Mouse (Mus musculus): ENCODE data around the gene Mfsd9.
A peak's percentile ranks its signal among the peaks of the same experiment; 100 is the strongest.

The Mfsd9 gene

GRCm38 (mm10) chr1:40790324-40791141 lies at the start of gene Mfsd9:
Mfsd9 (minus strand) TSS chr1:40790687.
- peak; percentile 91 to 93 for DNase-seq (ENCODE audit: low spot score in 2 of 2)

GRCm38 (mm10) chr1:40835468-40835867 lies 45.0 kb upstream of the Mfsd9 start:
- no peak for DNase-seq (ENCODE audit: low spot score in 2 of 2)

- DNase-seq (ENCODE audit: low spot score in 2 of 2), result no peak
Observed at GRCm38 (mm10) chr1:40830712-40831507, 40.4 kb upstream of the Mfsd9 start.

- DNase-seq (ENCODE audit: low spot score in 2 of 2), result no peak
Observed at GRCm38 (mm10) chr1:40829213-40829914, 38.9 kb upstream of the Mfsd9 start.

- no peak for DNase-seq (ENCODE audit: low spot score in 2 of 2)
Observed at GRCm38 (mm10) chr1:40825826-40826225, 35.3 kb upstream of the Mfsd9 start.

DNA sequence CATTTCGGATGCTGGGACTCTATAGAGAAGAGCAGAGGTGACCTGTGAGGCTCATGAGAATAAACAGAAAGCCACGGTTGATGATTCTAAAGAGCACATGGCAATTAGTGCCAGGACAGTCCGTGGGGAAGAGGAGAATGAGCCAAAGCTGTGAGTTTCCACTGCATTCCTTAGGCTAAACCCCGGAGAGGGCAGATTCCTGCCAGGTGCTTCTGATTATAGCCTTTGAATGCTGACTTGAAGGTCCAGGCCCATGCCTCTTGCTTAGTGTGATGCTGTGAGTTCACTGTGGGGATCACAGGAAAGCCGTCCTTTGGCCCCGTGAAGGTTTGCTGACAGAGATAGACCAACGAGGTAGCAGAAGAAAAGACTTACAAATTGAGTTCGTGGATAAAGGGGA lies 34.4 kb upstream of the Mfsd9 start:
- no peak for DNase-seq (ENCODE audit: low spot score in 2 of 2)

DNA sequence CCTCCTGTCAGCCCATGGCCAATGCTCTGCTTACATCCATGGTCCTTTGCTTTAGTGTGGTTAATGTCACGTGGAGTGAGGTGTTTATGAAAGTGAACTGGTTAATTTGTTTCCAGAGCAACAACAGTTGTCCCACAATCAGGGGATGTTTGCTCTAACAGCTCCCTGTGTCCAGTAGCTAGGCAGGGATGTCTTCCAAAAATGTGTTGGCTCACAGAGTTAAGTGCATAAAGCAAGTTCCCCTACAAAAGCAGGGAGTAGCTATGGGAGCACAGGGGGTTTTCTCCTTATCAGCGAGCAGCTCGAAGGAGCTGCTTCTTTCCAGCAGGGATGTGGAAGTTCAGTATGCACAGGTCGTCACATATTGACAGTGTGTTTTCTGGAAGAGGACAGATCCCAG lies 34.0 kb upstream of the Mfsd9 start:
- no peak for DNase-seq (ENCODE audit: low spot score in 2 of 2)

- no peak for DNase-seq (ENCODE audit: low spot score in 2 of 2)
Observed at GRCm38 (mm10) chr1:40815071-40815845, 24.8 kb upstream of the Mfsd9 start.

DNA sequence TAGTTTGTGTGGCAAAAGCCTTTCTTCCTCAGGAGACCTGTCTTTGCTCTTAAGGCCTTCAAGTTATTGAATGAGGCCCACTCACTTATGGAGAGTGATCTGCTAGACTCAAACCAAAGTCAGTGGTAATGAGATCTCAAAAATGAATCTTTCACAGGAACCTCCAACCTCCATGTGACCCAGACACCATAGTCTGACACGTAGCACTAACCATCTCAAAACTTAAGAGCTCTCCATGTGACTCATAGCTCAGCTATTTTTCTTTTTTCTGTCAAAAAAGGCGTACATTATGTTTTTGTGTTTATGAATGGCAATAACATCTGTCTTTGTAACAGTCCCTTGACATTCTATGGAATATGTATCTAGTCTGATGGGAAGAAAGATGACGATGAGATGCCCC lies 18.2 kb upstream of the Mfsd9 start:
- no peak for DNase-seq (ENCODE audit: low spot score in 2 of 2)

GRCm38 (mm10) chr1:40805891-40806290 lies 15.4 kb upstream of the Mfsd9 start:
- no peak for DNase-seq (ENCODE audit: low spot score in 2 of 2)

DNA sequence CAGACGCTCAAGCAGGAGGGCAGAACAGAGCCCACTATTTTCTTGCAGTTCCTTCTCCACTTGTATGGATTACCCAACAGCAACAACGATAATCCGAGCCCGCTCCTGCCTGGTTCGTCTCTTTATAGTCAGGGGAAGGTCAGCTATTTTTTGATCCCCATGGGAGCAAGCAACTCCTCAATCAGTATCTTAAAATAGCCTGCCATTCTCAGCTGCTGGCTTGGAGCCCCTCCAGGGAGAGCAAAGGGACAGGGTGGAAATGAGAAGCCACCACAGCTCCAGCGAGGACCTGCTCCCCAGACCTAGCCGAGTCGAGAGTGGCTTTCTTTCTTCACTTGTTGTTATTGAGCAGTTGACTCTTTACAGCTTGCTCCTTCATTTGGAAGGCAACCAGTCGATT lies 14.9 kb upstream of the Mfsd9 start, which contains the start of gene Tmem182:
Gene Tmem182, plus strand, starts transcription at position 251 of the 400 bp plus-strand sequence.
- DNase-seq (ENCODE audit: low spot score in 2 of 2), result no peak

DNA sequence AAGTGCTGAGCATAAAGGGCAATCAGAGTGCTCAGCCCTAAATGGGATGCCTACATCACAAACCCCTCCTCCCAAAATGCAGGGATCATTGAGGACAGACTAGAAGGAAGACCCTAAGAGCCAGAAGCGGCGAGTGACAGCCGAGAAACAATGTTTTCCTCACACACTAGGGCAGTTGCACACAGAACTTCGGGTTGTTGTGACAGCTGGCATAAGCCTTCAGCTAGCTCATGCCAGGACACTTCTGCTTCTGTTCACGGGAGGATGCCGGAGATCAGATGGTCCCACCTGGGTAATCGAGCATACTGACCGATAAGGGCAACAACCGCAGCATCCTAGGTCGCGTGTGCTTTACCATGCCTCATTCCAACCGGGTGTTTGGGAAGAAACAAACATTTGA lies 13.6 kb upstream of the Mfsd9 start:
- no peak for DNase-seq (ENCODE audit: low spot score in 2 of 2)

DNA sequence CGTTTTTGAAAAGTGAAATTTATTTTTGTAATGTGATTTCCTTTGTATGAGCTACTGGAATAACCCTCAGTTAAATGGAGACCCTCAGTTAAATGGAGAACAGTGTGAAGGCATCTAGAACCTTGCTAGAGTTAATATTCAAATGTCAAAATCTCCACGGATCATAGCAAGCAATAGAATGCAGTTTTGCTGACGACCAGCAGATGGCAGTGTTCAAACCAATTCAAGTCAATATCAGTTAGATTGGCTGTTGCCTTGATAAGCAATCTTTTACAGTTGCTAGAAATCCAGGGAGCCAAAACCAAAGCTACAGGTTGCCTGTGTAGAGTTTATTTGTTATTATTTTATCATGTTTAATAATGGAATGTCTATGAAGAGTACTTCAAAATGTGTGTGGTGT lies 12.3 kb upstream of the Mfsd9 start:
- peak; percentile 47 to 76 for DNase-seq (ENCODE audit: low spot score in 2 of 2)

- no peak for DNase-seq (ENCODE audit: low spot score in 2 of 2)
Observed at GRCm38 (mm10) chr1:40800908-40801307, 10.4 kb upstream of the Mfsd9 start.

DNA sequence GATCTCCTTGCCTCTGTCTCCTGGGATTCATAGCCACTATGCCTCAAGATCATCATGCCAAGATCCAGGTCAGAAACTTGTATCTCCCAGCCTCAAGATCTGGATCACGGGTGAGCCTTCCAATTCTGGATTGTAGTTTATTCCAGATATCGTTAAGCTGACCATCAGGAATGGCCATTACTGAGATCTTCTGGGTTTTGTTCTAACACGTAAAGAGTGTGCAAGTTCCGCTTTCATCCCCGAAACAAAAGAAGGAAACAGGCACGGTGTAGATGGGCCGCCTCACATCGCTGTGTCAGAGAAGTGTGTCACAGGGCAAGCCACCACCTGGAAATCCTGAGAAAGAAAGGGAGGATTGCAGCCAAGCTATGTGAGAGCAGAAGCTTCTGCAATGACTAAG lies 8.6 kb upstream of the Mfsd9 start:
- DNase-seq (ENCODE audit: low spot score in 2 of 2), result no peak

GRCm38 (mm10) chr1:40797348-40797747 lies 6.9 kb upstream of the Mfsd9 start:
- peak; percentile 68 to 74 for DNase-seq (ENCODE audit: low spot score in 2 of 2)

DNA sequence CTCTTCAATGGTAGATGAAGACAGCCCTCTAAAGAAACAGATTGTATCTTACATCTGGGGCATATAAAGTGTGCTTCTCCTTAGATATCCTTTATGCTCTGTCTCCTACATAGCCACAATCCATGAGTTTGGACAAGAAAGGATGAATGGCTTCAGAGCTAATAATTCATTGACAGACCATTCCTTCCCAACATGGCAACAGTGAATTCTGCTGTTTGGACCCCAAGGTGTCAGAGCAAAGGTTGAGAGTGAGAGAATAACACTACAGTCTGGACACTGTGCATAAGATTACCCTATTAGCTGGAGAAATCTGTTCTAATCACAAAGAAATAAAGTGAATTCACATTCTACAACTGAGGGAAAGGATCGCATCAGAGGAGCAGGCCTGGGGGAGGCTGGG lies 5.0 kb upstream of the Mfsd9 start:
- DNase-seq (ENCODE audit: low spot score in 2 of 2), result no peak

GRCm38 (mm10) chr1:40789666-40790233 lies 737 bp downstream of the Mfsd9 start:
- no peak for DNase-seq (ENCODE audit: low spot score in 2 of 2)

DNA sequence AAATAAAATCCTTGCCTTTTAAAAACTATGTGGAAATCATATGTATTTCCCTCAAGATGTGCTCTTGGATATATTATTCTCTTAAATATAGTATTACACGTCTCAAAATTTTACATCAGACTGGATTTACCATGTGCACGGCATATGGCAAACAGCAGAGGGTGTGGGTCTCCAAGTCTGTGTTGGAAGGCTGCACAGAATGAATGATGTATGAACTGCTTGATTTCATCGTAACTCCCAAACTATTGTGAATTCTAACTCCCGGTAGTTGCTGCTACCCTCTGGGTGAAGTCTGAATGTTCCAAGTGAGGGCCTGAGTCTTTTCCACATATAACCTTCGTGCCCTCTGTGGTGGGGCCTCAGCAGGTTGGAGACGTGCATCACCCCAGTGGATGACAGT lies 1.5 kb downstream of the Mfsd9 start:
- peak in 1 of 2 experiments; percentile 49 for DNase-seq (ENCODE audit: low spot score in 2 of 2)

DNA sequence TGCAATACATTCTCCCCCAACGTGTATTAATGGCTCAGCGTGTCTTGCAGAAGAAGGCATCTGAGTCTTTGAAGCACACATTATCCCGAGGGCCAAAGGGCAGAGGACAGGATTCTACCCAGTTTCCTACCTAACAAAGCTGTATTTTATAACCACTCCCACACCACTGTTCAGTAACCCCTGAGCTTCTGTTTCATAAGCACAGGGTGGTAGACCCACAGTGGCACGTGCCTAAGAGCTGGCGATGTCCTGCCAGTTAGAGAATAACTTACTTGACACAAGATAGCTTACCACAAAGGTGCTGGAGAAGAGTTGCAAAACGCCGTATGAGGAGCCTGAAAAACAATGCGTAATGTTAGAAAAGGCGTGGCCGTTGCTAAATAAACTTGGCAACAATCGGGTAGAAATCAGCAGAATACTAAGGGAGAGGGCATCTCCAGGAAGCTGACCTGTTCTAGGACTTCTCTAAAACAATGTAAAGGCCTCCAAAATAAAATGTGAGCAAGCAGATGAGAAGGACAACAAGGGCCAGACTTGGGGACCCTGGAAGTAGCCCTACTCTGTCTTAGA lies 4.5 kb downstream of the Mfsd9 start:
- DNase-seq (ENCODE audit: low spot score in 2 of 2), result no peak

- DNase-seq (ENCODE audit: low spot score in 2 of 2), result no peak
Observed at GRCm38 (mm10) chr1:40784306-40784705, 6.2 kb downstream of the Mfsd9 start.
